Mouse (Mus musculus) erythroid progenitor cell, adult 5-6 weeks (primary cell): ENCODE measurements around the gene Kcnt2. TPM values are rescaled to one million over a fixed set of nuclear protein-coding genes. Genes with fewer than 3 reads are reported as not detected.

Experiments used
- ATAC-seq: replicated peaks from 2 replicates; pipeline ENCODE4 v1.8.0; 2016; ENCODE audit warnings: moderate number of reproducible peaks, mild to moderate bottlenecking, moderate TSS enrichment, inconsistent platforms; ENCODE audit not compliant: poor library complexity, low FRiP score, severe bottlenecking
- total RNA-seq, 2 experiments: library from RNA; stranded (forward) in 1 of 2; stranded (reverse) in 1 of 2; fragments of 150-400 nt in 1 of 2; fragments of 186-747, 209-891 nt in 1 of 2; gene quantifications; 2 replicates each; pipeline versions ENCODE4 v1.2.3 to v1.2.4; 2015 to 2017; ENCODE audit warnings: low replicate concordance in 2 of 2

The Kcnt2 gene
- total RNA-seq, 2 experiments from 2014 or later = not detected

DNA sequence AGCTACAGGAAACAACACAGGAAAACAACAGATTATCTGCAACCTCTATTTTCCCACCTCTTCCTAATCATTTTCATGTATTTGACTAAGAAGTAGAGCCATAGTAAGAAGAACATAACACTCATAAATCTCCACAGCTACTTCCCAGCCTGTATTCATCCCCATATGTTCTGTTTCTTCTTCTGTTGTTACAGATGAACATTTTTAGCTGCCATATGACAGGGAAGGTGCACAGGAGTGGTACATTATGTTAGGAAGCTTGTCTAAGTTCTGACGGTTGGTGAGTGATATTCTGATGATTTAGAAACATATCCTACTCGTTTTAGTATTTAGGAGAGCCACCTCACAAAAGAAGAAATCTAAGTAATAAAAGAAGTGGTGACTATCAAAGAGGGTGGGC is 231.0 kb downstream of the Kcnt2 start:
- no peak for ATAC-seq

DNA sequence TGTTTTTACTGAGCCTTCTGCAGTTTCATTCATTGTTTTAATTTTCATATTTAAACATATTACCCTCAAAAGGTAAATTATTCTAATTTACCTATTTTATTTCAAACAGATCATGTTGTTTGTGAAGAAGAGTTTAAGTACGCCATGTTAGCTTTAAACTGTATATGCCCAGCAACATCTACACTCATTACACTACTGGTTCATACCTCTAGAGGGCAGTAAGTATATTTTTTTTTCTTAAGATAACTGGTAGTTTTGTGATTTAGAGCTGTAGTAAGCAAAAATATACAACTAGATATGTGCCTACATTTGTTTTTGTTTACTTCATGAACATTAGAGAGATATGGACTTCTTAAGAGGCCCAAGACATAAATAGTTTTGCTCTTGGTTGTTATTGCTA is 238.1 kb downstream of the Kcnt2 start:
- no peak for ATAC-seq

DNA sequence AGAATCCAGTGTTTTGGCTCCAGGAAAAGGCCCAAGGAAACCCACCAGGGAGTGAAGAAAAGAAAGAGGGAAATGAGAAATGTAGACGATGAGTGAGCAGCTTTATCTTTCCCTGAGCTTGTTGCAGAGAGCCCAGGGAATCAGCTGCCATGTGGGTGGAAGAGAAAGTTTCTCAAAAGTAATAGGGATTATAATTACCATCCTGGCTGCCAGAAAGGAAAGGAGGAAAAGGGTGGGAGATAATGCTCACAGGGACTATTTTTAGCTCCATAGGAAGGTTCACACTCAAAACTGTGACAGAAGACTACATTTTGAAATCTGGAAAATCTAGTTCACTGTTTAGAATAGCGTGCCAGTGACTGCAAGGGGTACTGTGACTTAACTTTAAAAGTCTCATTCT is 243.9 kb downstream of the Kcnt2 start:
- no peak for ATAC-seq

DNA sequence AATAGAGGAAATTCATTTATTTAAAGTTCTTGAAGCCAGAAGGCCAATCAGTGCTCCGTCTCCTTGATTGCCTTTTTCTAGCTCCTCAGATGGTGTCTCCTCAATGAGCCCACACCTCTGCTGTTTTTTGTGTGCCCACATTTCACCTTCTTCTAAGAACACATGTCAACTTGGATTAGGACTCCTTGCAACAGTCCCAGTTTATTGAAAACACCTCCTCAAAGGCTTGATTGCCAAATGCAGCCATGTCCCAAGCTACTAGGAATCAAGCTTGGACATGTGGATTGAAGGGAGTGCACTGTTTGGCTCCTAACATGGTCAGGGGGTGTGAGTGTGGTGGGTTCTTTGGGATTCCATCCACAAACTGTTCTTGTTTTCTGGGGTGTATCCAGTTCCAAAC is 245.4 kb downstream of the Kcnt2 start:
- ATAC-seq = no peak

DNA sequence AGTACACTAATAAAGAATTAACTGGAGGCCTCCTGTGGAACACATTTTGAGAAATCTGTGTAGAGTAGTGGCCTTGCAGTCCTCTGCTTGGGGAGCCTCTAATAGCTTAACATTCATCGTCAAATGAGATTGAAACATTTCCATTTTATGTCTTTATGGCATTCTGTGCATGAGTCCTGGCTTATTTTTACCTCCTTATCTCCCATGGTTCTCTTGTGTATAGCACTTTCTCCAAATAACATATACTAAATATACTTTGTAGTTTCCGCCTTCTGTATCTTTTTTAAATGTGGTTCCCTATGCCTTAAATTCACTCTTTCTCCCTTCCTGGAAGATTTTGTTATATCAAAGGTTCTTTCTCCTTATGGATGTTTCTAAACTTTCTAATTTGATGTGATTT is 246.3 kb downstream of the Kcnt2 start:
- no peak for ATAC-seq

DNA sequence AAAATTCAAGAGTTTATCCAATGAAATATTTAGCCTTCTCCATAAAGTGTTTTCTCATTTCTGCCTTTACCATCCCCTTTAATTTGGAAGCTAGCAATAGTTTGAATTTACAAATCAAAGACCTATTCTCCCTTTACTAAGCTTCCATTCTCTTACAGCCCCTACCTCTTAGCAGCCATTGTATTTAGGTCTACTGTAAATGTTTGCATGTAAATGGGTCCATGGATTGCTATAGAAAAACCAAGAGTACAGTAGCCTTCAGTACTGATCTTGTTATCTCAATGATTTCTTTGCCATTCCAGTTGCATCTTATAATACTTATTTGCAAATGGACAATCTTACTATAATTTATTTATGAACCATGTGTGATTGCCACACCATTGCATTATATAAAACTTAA is 267.5 kb downstream of the Kcnt2 start:
- no peak for ATAC-seq

DNA sequence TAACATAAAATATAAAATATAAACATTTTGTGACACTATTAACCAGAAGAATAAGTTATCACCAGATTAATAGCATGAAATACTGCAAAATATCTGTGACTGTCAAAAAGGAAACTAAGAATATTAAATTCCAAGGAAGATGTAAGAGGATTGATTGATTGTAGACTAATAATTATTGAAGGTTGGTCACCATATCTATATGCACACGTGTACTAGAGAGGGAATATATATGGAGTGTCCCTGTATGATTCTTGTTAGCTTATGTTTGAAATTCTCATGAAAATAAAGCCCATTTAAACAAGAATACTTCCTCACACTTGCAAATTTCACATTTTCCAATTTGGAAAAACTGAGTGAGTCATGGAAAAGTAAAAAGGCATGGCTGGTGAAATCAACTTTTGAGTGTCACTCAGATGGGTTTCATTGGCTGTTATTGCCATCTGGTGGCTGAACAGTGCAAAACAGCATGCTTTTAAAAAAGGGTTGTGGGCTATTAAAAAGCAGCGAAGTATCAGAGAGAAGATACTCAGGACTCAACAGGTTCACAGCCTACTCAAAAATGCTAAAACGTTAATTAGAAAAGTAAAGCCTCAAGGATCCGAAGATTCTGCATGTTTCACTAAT is 285.4 kb downstream of the Kcnt2 start:
- no peak for ATAC-seq

DNA sequence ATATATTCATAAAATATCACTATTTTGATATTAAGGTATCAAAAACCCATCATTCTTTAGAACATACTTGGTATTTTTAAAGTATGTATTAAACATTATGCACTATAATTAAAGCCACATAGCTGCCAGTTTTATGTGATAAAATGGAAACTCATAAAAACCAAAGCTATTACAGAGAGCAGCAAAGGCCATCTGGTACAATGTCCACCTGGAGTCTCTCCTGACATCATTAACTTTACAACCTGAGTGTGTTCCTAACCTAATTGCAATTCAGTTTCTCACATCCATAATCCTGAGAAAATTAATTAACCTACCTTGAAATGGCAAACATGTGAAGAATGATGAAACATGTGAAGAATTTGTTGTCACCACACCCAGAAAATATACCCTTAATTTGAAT is 288.9 kb downstream of the Kcnt2 start:
- no peak for ATAC-seq

DNA sequence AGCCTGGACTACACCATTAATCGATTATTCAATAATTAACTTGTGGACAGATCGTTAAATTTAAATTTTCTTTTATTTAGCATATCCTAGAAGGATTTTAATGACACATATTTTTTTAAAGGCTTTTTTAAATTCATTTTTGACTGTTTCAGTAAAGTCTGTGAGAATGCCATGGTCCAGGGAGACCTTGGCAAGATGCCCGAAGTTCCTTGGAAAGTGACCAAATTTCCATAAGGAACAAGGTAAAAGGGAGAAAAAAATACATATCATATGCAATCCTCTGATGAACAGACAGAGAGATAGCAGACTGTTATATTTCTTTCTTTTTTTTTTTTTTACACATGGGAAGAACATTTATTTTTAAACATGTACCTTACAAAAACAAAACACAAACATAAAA is 296.1 kb downstream of the Kcnt2 start:
- ATAC-seq = no peak

DNA sequence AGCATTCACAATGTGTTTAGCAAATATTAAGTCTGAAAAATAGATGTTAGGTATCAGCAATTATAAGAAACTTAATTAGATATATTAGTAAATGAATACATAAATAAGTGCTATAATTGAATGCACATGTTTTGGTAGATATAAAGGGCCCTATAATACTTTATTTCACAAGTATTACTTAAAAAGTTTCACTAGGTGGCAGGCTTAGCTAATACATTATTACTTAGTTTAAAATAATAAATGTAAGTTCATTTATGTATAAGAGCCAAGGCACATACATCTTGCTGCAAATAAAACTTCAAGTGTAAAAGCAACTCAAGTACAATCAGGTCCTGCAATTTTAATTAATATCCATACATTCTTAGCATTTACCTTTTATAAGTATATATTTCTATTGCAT is 302.8 kb downstream of the Kcnt2 start:
- no peak for ATAC-seq

DNA sequence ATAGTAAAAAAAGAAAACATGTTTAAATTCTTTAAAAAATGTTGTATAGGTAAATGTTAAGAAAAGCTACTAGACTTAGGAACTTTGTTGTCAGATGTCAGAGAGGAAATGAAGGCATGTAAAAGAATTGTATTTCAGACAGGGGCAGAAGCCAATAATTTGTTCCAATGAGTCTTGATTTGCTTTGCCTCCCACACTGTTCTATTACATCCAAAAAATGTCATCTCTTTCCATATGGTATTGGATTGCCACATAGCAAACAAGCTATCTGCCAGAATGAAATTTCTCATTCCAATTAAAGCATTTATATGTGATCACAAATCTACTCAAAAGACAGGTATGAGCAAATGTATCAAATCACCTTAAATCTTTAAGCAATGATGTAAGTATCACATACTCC is 314.8 kb downstream of the Kcnt2 start:
- no peak for ATAC-seq

DNA sequence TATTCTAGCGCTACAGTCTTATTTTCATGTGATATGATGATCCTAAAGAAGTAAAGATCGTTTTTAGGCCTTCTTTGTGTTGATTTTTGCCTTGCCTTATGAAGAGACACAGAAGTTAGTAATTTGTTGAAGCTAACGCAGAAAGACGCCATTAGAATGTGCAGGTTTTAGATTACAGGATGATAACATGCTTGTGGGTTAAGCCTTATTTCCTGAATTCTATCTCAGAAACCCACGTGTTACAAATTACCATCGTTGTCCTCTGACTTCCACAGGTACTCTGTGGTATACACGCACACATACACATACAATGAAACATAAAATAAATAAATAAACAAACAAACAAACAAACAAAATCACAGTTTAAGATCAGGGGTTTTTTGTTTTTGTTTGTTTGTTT is 326.2 kb downstream of the Kcnt2 start:
- no peak for ATAC-seq

DNA sequence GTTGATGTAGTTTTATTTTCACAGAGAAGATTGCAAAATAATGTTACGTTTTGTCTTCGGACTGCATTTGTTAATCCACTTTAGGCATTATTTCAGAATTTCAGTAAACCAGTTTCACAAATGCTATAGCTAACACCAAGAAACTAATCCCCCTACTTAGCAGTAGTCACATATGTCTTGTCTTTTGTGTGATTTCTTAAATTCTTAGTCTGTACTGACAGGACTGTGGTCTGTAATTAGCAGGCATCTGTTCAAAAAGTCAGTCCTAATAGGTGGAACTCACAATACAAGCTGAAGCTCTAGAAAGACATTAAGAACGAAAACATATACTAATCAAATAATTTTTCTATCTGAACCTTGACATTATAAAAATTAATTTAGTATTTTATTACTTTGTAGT is 332.6 kb downstream of the Kcnt2 start:
- ATAC-seq = no peak

DNA sequence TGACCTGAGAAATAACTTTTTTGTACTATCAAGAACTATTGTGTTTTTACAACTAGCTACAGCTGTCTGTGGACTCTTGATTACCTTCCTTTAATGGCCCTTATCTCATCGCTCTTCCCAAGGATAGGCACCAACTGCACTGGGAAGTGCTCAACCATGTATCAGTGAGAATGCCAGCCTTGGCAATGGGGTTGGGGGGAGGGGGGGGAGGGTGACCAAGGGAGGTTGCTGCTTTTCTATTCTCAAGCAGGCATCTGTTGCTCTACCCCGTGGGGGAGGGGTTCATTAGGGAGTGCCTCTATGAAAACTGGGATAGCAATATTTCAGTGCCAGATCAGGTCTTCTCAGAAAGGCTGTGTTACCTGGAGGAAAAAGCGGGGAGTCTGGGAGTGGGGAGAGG is 342.3 kb downstream of the Kcnt2 start:
- ATAC-seq = no peak

DNA sequence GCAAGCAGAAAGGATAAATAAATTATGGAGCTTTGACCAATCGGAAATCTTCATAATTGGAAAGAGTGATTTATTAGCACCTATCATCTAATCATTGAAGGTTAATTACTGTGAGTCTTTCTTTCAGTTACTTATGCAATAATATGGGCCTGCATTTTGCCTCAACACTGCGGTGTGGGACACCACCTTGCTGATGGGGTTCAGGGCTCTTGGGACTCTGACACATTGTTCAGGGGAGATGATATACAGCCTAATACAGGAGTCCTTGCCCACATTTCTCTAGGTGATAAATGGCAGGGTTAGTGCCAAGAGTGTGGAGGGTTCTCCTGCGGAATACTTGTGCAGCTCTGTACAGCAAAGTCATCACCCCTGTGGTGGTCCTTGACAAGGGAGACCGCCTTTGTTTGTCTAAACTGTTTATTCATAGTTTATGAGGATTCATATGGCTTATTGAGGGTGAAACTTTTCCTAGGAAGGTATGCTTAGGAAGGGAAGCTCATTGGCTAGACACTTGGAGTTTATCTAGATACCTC is 362.9 kb downstream of the Kcnt2 start:
- no peak for ATAC-seq

DNA sequence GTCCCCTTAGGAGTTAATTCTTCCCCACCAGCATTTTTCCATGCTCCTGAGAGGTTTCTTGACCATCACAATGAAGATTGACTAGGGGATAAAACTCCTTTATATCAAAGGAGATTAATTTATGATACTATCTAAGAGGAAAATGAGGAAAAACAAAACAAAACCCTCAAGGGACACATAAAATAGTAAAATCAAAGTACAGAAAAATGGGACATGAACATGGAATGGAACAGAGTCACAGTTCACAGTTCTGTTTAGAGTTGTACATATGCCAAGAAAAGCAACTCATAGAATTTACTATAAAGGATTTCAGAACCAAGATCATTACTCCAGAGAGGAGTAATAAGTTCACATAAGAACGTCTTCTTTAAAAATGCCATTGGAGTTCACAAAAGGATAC is 367.1 kb downstream of the Kcnt2 start:
- ATAC-seq = no peak

DNA sequence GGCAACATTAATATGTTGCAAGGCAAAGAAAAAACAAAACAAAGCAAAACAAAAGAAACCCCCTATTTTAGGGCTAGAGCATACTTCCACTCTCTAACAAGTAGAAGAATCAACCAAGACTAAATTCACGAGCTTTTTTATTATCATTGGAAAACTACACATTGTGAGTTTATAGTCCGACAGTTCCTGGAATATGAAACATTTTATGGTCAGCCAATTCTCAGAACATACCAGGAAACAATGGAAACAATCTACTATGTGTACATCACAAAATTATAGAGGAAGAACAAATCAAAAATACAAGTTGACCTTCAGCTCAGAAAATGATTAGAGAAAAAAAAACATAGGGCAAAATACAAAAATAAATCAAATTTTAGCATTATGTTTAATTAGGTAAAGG is 368.9 kb downstream of the Kcnt2 start:
- ATAC-seq = no peak

DNA sequence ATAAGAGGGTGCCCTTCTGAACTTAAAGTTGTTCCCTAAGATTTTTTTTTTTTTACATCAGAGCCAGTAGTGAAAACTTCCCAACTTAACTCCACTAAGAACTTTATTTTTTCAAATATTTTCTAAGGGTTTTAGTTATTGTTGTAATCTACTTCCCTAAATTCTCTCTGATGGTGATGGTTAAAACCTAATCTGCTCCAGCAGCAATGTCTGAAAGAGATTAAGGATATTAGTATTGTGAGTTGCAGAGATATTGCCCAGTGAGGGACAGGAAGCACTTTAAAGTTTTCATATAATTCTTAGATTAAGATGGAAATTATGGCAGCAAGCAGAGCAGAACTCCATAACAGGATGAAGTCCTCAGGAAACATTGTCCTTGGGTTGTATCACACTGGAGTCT is 372.2 kb downstream of the Kcnt2 start:
- no peak for ATAC-seq

DNA sequence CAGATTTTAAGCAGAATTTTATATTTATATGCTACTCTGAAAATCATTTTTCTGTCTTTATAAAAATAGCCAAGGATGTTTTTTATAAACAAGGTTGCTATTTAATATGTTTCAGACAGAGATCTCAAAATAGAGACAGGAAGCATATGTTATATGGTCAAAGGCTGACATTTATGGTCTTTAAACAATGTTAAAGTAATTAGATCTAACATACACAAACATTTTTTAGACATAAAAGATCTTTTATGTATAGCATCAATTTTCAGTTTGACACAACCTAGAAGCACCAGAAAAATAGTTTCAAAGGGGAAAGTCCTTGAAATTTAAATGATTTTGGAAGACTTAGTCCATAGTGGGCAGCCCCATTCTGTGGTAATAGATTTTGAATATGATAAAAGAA is 379.0 kb downstream of the Kcnt2 start:
- no peak for ATAC-seq

DNA sequence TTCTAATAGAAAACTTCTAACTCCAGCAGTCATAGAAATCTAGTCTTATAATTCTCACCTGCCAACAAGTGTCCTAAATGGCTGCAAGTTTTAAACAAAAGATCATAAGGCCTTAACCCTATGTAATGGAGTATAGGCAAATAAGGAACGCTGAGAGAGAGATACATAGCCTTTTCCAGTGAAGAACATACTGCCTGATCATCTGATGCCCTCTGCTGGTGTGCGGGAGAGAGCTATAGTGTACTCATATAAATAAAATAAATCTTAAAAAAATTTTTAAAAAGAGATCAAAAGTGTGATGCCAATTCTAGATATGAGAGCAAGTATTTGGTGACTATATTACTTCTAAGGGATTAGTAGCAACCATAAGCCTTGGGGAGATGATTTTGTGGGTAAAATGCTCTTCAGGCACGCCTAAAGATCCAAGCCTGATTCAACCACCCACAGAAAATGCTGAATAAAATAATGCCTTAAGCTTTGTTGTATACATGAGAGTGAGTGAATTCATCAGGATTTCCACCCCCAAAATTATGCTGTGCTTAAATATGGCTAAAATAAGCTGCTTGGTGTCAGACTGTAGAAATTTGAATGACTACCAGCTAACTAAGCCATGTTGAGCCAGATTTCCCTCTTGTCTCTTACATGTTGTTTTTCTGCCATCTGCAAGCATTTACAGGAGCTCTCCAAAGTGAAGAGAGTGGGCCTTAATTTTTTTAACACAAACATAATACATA is 413.8 kb downstream of the Kcnt2 start:
- no peak for ATAC-seq

DNA sequence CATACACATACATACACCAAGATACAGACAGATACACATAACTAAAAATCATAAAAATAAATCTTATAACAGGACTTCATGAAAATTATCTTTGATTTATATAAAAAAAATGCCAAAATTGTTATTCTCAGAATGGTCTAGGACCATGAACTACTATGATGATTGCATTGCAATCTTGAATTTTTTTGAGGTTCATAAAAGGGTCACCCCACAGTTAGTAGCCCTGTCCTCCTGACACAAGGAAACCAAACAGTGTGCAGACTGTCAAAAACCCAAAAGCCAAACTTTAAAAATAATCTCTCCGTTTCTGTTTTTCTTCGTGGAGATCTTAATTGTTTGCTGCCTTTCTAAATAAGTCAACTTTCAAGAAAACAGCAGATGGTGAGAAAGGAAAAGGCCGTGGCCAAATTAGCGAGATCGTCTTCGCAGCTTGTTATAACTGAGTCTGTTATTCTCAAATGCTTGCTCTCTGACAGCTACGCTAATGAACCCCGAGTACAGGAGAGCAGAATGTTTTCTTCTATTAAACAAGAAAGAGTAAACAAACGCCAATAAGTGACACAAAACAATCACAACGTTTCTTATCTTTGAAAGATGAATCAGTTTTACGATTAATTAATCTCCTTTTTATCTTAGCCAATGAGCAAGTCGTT is 414.9 kb downstream of the Kcnt2 start:
- ATAC-seq = no peak
